Mouse (Mus musculus): ENCODE data around the gene Trnau1ap. TPM values are rescaled to one million over a fixed set of nuclear protein-coding genes. Genes with fewer than 3 reads are reported as not detected.
A peak's percentile ranks its signal among the peaks of the same experiment; 100 is the strongest.
"Not testable (repeated sequence)": the region's sequence is repeated elsewhere in the genome, so short reads cannot be mapped to it uniquely, and the experiment has no call there.

Gene Trnau1ap
- polyA plus RNA-seq, 1 experiment from 2014 or later = 20.1 TPM

DNA sequence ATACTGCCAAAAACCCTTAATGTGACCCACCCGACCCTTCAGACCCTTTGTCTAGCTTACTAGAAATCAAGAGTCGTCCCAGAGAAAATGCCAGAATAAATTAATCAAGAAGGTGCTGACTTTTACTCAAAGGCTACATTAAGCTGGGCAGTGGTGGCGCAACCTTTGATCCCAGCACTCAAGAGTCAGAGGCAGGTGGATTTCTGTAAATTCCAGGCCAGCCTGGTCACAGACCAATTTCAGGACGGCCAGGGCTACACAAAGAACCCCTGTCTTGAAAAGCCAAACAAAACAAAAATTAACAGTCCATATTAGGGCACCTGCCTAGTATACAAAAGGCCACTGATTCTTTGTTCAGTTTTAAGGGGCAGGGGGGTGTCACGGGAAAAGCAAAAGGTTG is 2.9 kb downstream of the Trnau1ap start:
- WGBS (ENCODE audit: missing documents) = 93% methylated on average over 5 of the region's 5 CpGs
- H3K4me3 ChIP-seq (ENCODE audit: inconsistent target) = no peak overlapping the region
- H3K36me3 ChIP-seq (ENCODE audit: inconsistent target) = peaks cover 26% of the 10 kb centered on the region

DNA sequence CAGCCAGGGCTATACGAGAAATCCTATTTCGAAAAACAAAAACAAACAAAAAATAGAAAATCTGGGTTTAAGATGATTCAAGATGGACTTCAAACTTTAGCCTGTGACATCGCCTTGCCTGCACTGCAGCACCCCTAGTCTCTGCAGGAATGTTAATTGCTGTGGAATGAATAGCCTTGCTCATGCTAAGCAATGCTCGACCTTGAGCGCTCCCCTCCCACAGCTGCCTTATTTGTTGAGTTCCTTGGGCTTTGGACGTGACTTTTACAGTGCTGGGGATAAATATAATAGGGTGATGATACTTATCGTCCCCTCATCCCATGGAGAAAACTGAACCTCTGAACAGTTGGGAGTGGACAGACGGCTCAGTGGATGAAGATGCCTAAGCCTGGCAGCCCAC is 13.6 kb downstream of the Trnau1ap start:
- no peaks in the 10 kb centered on the region for H3K79me2 ChIP-seq (ENCODE audit: inconsistent target)
- peaks cover 58% of the 10 kb centered on the region for H3K36me3 ChIP-seq (ENCODE audit: inconsistent target)
- WGBS (ENCODE audit: missing documents) = 96% methylated on average over 8 of the region's 8 CpGs
- H3K4me3 ChIP-seq (ENCODE audit: inconsistent target) = no peak overlapping the region
- no peak overlapping the region for H3K27ac ChIP-seq

More for the DNA sequence above, 2.9 kb downstream of the Trnau1ap start:
- H3K79me2 ChIP-seq (ENCODE audit: inconsistent target) = peaks cover 21% of the 10 kb centered on the region
- H3K27ac ChIP-seq = no peak overlapping the region

DNA sequence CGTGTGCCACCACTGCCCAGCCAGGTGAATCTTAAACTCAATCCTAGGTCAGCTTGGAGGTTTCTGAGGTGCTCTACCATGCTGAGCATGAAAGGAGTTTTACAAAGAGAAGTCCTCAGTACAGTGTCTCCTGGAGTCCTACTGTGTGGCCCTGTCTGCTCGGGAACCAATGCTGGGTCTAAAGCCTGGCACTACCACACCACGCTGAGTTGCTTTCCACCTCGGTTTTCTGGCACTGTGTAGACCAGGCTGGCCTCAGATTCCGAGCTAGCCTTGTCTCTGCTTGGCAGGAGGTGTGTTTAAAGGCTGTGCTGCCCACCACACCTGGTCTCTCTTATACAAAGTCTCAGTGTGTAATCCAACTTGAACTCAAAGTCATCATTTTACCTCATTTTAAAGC is 16.7 kb downstream of the Trnau1ap start:
- Histone ChIP-seq H3K4me3 (ENCODE audit: inconsistent target) (no peak overlapping the region), H3K36me3 (ENCODE audit: inconsistent target) (peaks cover 51% of the 10 kb centered on the region), H3K27ac (no peak overlapping the region), H3K79me2 (ENCODE audit: inconsistent target) (peaks cover 14% of the 10 kb centered on the region)
- WGBS (ENCODE audit: missing documents) = 99% methylated on average over 5 of the region's 5 CpGs

DNA sequence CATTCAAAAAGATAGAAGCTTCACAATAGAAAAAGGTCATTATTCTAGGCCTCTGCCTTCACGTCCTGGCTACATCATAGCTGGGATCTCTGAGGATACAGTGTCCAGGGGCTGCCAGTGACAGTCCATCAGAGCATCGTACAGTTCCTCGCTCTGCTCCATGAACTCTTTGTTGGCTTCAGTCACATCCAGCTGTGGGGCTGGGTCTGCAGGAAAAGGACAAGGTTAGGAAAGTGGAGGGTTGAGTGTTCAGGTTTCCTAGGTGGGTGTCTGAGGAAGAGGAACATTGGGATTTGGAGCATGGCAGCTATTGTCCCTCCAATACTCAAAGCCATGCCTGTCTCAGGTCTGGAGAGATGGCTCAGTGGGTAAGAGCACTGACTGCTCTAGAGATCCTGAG is 17.5 kb downstream of the Trnau1ap start:
- Histone ChIP-seq H3K27ac (no peak overlapping the region), H3K36me3 (ENCODE audit: inconsistent target) (peaks cover 46% of the 10 kb centered on the region)
- 92% methylated on average over 3 of the region's 3 CpGs for WGBS (ENCODE audit: missing documents)

DNA sequence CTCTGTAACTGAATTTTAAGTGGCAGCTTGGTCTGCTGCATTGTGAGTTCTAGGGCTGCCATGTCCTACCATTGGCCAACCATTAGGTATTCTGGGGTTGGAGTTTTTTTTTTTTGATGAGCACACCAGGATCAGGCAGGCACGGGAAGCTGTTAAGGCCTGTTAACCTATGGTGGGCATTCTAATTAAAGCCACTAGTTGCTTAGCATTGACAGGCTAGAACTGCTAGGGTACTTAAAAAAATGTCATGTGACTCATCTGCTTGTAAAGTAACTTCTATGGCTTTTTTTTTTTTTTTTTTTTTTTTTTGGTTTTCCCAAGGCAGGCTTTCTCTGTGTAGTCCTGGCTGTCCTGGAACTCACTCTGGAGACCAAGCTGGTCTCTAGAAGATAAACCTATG is 18.1 kb downstream of the Trnau1ap start:
- no peak overlapping the region for H3K4me3 ChIP-seq (ENCODE audit: inconsistent target)
- H3K79me2 ChIP-seq (ENCODE audit: inconsistent target) = peaks cover 14% of the 10 kb centered on the region
- peaks cover 40% of the 10 kb centered on the region for H3K36me3 ChIP-seq (ENCODE audit: inconsistent target)
- WGBS (ENCODE audit: missing documents) = 50% methylated on average over 1 of the region's 1 CpGs
- no peak overlapping the region for H3K27ac ChIP-seq

More for the DNA sequence above, 17.5 kb downstream of the Trnau1ap start:
- H3K79me2 ChIP-seq (ENCODE audit: inconsistent target) = peaks cover 14% of the 10 kb centered on the region
- no peak overlapping the region for H3K4me3 ChIP-seq (ENCODE audit: inconsistent target)

DNA sequence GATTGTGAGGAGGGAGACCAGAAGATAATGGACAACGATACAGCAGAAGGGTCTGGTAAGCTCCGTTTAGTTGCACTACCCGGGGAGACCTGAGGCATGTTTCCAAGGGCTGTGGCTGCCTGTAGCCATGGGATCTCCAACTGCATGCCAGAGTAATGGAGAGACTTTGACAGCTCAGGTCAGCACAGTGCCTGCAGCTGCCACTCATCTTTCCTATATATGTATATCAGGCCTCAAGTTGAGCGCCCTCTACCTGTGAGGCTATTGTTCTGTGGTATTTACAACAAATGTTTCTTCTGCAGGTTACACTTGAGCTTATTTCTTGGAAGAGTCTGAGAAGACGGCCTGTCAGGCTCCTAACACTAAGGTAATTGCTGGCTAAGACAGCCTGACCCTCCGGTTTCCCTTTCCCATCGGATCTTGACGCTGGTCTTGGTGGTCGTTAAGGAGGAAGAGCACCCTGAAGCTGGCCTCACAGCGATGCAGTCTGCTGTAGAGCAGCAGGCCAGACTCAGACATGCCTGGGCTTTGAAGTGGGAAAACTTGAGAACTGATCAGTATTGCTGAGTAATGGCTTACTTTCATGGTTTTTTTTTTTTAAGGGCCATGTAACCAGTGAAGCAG is 19.4 kb downstream of the Trnau1ap start:
- 17% methylated on average over 10 of the region's 10 CpGs for WGBS (ENCODE audit: missing documents)
- peaks cover 33% of the 10 kb centered on the region for H3K36me3 ChIP-seq (ENCODE audit: inconsistent target)
- H3K27ac ChIP-seq = peak overlapping the region; percentile 80; the same call in 1 of the 2 replicates
- H3K4me3 ChIP-seq (ENCODE audit: inconsistent target) = peak overlapping the region; percentile 90
- H3K79me2 ChIP-seq (ENCODE audit: inconsistent target) = peaks cover 14% of the 10 kb centered on the region

DNA sequence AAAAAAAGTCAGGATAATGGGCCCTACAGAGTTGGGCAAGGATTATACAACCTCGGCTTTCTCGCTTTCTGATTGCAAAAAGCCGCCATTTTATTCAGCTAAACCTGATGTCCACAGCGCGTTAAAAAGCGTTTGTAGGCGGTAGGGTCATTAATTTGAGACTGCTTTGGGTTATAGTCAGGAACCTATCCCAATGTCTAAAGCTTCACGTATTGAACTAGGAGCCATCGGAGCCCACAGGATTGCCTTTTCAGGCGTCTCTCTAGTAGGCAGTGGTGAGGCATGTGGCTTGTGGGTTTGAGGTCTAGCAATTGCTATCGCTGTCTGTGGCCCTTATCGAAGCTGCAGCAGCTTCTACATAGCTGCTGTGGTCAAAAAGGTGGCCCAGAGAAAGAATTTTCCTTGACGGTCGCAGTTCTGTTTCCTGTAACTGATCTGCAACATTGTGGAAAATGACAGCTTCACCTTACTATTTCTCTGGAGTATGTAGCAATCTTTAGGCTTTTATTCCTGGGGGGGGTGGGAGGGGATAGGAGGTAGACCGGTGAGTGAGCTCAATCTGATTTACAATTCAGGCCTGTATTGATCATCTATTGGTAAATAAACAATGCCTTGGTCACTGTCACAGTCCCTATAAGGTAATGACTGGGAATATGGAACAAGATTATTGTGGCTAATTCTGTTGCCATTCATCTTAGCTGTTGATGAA is 20.0 kb downstream of the Trnau1ap start:
- WGBS (ENCODE audit: missing documents) = under 1% methylated on average over 15 of the region's 15 CpGs
- H3K36me3 ChIP-seq (ENCODE audit: inconsistent target) = peaks cover 33% of the 10 kb centered on the region
- H3K4me3 ChIP-seq (ENCODE audit: inconsistent target) = peak overlapping the region; percentile 90
- H3K79me2 ChIP-seq (ENCODE audit: inconsistent target) = peaks cover 14% of the 10 kb centered on the region
- peak overlapping the region; percentile 80 for H3K27ac ChIP-seq

DNA sequence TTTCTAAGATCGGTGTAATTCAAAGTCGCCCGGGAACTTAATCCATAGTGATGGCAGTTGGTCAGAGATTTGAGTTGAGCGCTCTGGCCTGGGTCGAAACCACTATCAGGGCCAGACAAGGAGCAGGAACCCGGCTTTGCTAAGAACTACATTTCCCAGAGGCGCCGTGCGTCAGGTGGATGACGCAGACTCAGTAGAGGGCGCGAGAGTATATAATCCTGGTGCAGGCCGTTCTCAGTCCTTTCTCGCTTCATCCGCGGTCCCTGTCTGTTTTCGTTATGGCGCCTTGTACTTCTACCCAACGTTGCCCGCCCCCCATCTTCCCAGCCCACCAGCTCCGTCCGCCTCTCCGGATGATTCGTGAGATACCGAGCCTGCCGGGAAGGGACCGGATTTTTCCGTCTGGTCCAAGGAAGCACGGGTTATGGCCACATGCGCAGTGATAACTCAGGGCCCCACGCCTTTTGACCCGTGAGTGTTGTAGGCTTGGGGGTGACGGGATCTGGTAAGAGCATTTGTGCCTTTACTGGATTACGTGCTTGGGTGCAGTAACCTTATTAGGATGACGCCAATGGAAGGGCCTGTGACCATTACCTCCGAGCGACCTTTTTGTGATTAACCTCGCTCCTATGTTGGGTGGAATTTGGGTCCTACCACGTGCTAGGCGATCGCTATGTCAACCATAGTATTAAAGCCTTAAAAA is 20.8 kb downstream of the Trnau1ap start:
- H3K4me3 ChIP-seq (ENCODE audit: inconsistent target) = peak overlapping the region; percentile 90
- under 1% methylated on average over 41 of the region's 41 CpGs for WGBS (ENCODE audit: missing documents)
- H3K36me3 ChIP-seq (ENCODE audit: inconsistent target) = peaks cover 30% of the 10 kb centered on the region
- peaks cover 14% of the 10 kb centered on the region for H3K79me2 ChIP-seq (ENCODE audit: inconsistent target)
- peak overlapping the region; percentile 80 for H3K27ac ChIP-seq

DNA sequence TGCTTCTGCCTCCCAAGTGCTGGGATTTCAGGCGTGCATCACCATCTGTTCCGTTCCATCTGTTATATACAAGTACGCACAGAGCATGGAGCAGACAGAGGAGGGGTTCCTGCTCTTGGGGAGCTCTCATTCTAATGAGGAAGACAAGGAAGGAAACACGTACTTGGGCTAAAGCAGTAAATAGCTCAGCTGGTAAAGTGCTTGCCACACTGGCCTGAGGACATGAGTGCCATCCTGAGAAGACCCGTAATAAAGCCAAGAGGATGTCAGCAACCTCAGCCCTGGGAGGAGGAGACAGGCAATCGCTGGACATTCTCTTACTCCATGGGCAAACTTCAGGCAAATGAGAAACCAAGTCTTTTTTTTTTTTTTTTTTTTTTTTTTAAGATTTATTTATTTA is 23.3 kb downstream of the Trnau1ap start:
- WGBS (ENCODE audit: missing documents) = 25% methylated on average over 6 of the region's 6 CpGs
- no peak overlapping the region for H3K27ac ChIP-seq

DNA sequence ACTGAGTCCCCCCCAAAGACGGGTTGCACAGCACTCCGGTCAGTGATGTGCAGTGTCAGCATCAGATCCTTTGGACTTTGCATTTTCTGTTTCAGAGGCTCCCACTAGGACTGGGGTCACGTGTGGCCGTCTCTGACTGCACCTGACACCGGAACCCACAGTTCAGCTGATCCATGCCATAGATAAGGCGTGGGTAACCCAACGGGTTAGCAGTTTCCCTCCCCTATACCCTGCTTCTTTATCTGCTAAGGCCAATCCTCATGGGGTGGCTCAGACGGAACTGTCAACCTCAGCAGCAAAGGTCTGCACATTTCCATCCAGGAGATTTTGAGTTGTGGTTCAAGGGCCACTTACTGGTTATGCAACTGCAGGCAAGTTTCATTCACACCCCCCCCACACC is 24.1 kb downstream of the Trnau1ap start:
- peaks cover 3% of the 10 kb centered on the region; the same call in 1 of the 2 replicates for H3K36me3 ChIP-seq (ENCODE audit: inconsistent target)
- WGBS (ENCODE audit: missing documents) = 51% methylated on average over 8 of the region's 8 CpGs
- H3K79me2 ChIP-seq (ENCODE audit: inconsistent target) = peaks cover 14% of the 10 kb centered on the region
- H3K27ac ChIP-seq = no peak overlapping the region
- no peak overlapping the region for H3K4me3 ChIP-seq (ENCODE audit: inconsistent target)

More for the DNA sequence above, 23.3 kb downstream of the Trnau1ap start:
- no peak overlapping the region for H3K4me3 ChIP-seq (ENCODE audit: inconsistent target)
- peaks cover 8% of the 10 kb centered on the region; the same call in 1 of the 2 replicates for H3K36me3 ChIP-seq (ENCODE audit: inconsistent target)
- peaks cover 14% of the 10 kb centered on the region for H3K79me2 ChIP-seq (ENCODE audit: inconsistent target)

DNA sequence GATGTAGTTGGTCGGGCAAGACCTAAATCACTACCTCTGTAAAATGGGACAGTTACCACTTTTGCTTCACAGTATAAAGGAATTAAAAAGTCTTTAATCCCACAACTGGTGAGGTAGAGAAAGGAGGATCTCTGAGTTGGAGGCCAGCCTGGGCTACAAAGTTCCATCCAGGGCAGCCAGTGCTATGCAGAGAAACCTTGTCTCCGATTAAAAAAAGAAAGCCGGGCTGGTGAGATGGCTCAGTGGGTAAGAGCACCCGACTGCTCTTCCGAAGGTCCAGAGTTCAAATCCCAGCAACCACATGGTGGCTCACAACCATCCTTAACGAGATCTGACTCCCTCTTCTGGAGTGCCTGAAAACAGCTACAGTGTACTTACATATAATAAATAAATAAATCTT is 25.9 kb downstream of the Trnau1ap start:
- not testable (repeated sequence) for H3K36me3 ChIP-seq (ENCODE audit: inconsistent target); H3K27ac ChIP-seq; H3K79me2 ChIP-seq (ENCODE audit: inconsistent target)
- WGBS (ENCODE audit: missing documents) = 34% methylated on average over 4 of the region's 6 CpGs
- peak overlapping the region; percentile 41 for H3K4me3 ChIP-seq (ENCODE audit: inconsistent target)

DNA sequence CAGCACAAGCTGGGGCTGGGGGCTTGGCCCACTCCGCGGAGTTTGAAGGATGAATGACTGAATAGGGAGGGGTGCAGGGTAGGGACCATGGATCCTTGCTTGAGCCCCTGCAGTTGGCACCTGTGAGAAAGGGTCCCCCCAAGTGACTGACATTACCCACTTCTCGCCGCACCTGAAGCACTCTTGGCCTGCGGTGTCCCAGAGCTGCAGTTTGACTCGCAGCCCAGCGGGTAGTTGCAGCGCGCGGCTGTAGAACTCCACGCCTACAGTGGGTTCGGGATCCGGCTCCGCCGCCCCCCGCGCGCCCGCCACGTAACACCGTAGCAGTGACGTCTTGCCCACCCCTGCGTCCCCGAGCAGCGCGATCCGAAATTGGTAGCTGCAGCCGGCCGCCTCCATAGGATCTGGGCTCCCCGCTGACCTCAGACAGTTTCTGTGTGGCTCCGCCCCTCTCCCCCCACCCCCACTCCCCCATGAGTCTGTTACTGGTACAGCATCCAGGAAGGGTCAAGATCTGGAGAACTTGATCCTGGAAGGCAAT is 26.3 kb downstream of the Trnau1ap start, which contains the start of gene Rab42:
Rab42 (minus strand) TSS at position 447 of the 541 bp plus-strand sequence.
- H3K79me2 ChIP-seq (ENCODE audit: inconsistent target) = no peaks in the 10 kb centered on the region
- H3K36me3 ChIP-seq (ENCODE audit: inconsistent target) = no peaks in the 10 kb centered on the region
- H3K4me3 ChIP-seq (ENCODE audit: inconsistent target) = peak within 1 kb of the TSS; percentile 41
- WGBS (ENCODE audit: missing documents) = 4% methylated on average over 31 of the region's 31 CpGs
- no peak within 1 kb of the TSS for H3K27ac ChIP-seq

DNA sequence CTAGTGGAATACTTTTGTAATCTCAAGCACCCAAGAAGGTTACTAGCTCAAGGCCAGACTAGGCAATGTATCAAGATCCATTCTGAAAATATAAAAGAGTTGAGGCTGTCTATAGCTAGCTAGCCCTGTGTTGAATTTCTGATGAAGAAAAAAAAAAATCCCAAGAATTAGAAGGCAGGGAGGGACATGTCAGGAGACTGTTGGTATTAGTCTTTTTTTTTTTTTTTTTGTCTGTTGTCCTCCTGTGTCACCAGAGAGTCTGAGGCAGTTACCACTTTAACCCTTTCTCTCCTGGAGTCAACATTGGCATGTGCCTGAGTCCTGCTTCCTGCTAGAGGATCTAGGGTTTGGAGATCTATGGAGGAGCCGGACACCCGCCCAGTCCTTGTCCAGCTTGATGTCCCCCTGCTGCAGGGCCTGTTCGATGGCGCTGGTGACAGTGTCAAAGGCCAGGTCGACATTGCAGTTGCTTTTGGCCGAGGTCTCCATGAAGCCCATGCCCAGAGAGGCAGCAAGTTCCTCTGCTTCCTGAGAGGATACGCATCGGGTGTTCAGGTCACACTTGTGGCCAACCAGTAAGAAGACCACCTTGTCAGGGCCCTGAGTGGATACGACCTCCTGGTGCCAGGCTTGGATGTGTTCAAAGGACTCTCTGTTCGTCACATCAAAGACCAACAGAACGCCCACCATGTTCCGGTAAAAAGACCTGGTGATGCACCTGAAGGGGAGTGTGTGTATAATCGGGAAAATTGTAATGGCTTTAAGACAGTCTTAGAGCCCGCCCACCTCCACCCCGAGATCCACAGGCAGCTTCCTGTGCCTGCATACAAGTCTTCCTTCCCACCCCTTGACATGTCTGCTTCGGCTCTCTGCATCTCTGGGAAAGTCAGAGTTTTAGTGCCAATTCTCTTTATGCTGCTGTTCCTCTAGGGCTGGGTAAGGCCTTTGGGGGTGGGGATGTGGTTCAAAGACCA is 27.1 kb downstream of the Trnau1ap start:
- no peak overlapping the region for H3K27ac ChIP-seq
- peak overlapping the region; percentile 41 for H3K4me3 ChIP-seq (ENCODE audit: inconsistent target)
- no peaks in the 10 kb centered on the region for H3K36me3 ChIP-seq (ENCODE audit: inconsistent target)
- no peaks in the 10 kb centered on the region for H3K79me2 ChIP-seq (ENCODE audit: inconsistent target)
- 75% methylated on average over 16 of the region's 16 CpGs for WGBS (ENCODE audit: missing documents)

DNA sequence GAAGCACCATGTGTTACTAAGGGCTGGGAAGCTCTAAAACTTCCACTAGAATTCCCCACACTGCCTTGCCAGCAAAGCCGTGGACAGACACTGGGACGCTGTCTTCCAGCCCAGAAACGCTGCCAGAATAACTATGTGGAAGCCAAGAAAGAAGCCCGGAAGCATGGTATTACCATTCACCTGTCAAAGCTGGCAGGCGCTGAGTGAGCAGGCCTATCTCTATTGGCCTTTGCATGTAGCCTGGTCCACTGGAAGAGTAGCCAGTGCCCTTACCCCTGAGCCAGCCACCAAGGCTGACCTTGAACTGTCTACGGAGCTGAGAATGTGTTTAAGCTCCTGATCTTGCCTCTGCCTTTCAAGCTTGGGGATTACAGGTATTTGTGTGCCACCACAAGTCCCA is 27.9 kb downstream of the Trnau1ap start:
- Histone ChIP-seq H3K4me3 (ENCODE audit: inconsistent target) (no peak overlapping the region), H3K79me2 (ENCODE audit: inconsistent target) (no peaks in the 10 kb centered on the region), H3K36me3 (ENCODE audit: inconsistent target) (no peaks in the 10 kb centered on the region), H3K27ac (no peak overlapping the region)
- 96% methylated on average over 6 of the region's 6 CpGs for WGBS (ENCODE audit: missing documents)
